Mouse (Mus musculus): Measurements from ENCODE around the gene Sash1.

Sash1 gene

GRCm38 (mm10) chr10:8851625-8852024 is 34.2 kb downstream of the Sash1 start:
- no peak for DNase-seq (ENCODE audit: low spot score in 2 of 2)

GRCm38 (mm10) chr10:8847974-8848373 is 37.9 kb downstream of the Sash1 start:
- no peak for DNase-seq (ENCODE audit: low spot score in 2 of 2)

GRCm38 (mm10) chr10:8846258-8846657 is 39.6 kb downstream of the Sash1 start:
- DNase-seq (ENCODE audit: low spot score in 2 of 2) = no peak

GRCm38 (mm10) chr10:8845230-8845770 is 40.6 kb downstream of the Sash1 start:
- no peak for DNase-seq (ENCODE audit: low spot score in 2 of 2)

- no peak for DNase-seq (ENCODE audit: low spot score in 2 of 2)
Observed at GRCm38 (mm10) chr10:8839956-8840355, 45.9 kb downstream of the Sash1 start.

- peak in 1 of 2 experiments; percentile 4 for DNase-seq (ENCODE audit: low spot score in 2 of 2)
Observed at GRCm38 (mm10) chr10:8833816-8834464, 51.9 kb downstream of the Sash1 start.

GRCm38 (mm10) chr10:8826303-8826702 is 59.6 kb downstream of the Sash1 start:
- DNase-seq (ENCODE audit: low spot score in 2 of 2) = no peak

GRCm38 (mm10) chr10:8825874-8826273 is 60.0 kb downstream of the Sash1 start:
- DNase-seq (ENCODE audit: low spot score in 2 of 2) = no peak

- no peak for DNase-seq (ENCODE audit: low spot score in 2 of 2)
Observed at GRCm38 (mm10) chr10:8818066-8818465, 67.8 kb downstream of the Sash1 start.

GRCm38 (mm10) chr10:8813984-8814578 is 71.8 kb downstream of the Sash1 start:
- DNase-seq (ENCODE audit: low spot score in 2 of 2) = no peak

GRCm38 (mm10) chr10:8813259-8813658 is 72.6 kb downstream of the Sash1 start:
- no peak for DNase-seq (ENCODE audit: low spot score in 2 of 2)

GRCm38 (mm10) chr10:8812807-8813206 is 73.1 kb downstream of the Sash1 start:
- no peak for DNase-seq (ENCODE audit: low spot score in 2 of 2)

GRCm38 (mm10) chr10:8811261-8812039 is 74.4 kb downstream of the Sash1 start:
- DNase-seq (ENCODE audit: low spot score in 2 of 2) = no peak

GRCm38 (mm10) chr10:8810496-8810895 is 75.4 kb downstream of the Sash1 start:
- no peak for DNase-seq (ENCODE audit: low spot score in 2 of 2)

GRCm38 (mm10) chr10:8808383-8808782 is 77.5 kb downstream of the Sash1 start:
- no peak for DNase-seq (ENCODE audit: low spot score in 2 of 2)

- DNase-seq (ENCODE audit: low spot score in 2 of 2) = no peak
Observed at GRCm38 (mm10) chr10:8807581-8807980, 78.3 kb downstream of the Sash1 start.

GRCm38 (mm10) chr10:8805402-8805801 is 80.5 kb downstream of the Sash1 start:
- no peak for DNase-seq (ENCODE audit: low spot score in 2 of 2)

- no peak for DNase-seq (ENCODE audit: low spot score in 2 of 2)
Observed at GRCm38 (mm10) chr10:8804292-8804691, 81.6 kb downstream of the Sash1 start.

- DNase-seq (ENCODE audit: low spot score in 2 of 2) = no peak
Observed at GRCm38 (mm10) chr10:8801719-8802347, 84.0 kb downstream of the Sash1 start.

- no peak for DNase-seq (ENCODE audit: low spot score in 2 of 2)
Observed at GRCm38 (mm10) chr10:8801139-8801613, 84.7 kb downstream of the Sash1 start.

- no peak for DNase-seq (ENCODE audit: low spot score in 2 of 2)
Observed at GRCm38 (mm10) chr10:8797826-8798225, 88.0 kb downstream of the Sash1 start.

GRCm38 (mm10) chr10:8795336-8795735 is 90.5 kb downstream of the Sash1 start:
- DNase-seq (ENCODE audit: low spot score in 2 of 2) = peak; percentile 29 to 45

Data from natural killer cell, adult 2 months (primary cell).